Mouse (Mus musculus) heart, embryonic 13.5 days (tissue): ENCODE results near the gene Micall2. TPM values are rescaled to one million over a fixed set of nuclear protein-coding genes. Genes with fewer than 3 reads are reported as not detected.

ENCODE experiments used
- ATAC-seq: fragments of 200-750 bp; cut with Nextera tagmentation; 2 replicates; pipeline ENCODE4 v1.8.0; 2017; ENCODE audit warnings: moderate TSS enrichment; ENCODE audit not compliant: insufficient number of reproducible peaks, low FRiP score, low TSS enrichment; ENCODE audit errors: extremely low read depth
- H3K27ac ChIP-seq: fragments of 300-500 bp; sonication (generic); replicated peaks from 2 replicates; pipeline ENCODE4 v1.5.1; 2015; ENCODE audit warnings: moderate library complexity, mild to moderate bottlenecking, inconsistent platforms
- H3K27me3 ChIP-seq: fragments of 300-500 bp; sonication (generic); replicated peaks from 2 replicates; pipeline ENCODE4 v1.6.1; 2015; ENCODE audit warnings: mild to moderate bottlenecking, inconsistent platforms
- H3K36me3 ChIP-seq: fragments of 300-500 bp; sonication (generic); 2 replicates; pipeline ENCODE4 v1.6.1; 2015; ENCODE audit warnings: mild to moderate bottlenecking, inconsistent platforms
- H3K4me1 ChIP-seq: fragments of 300-500 bp; sonication (generic); 2 replicates; pipeline ENCODE4 v1.6.1; 2015; ENCODE audit warnings: inconsistent platforms
- H3K4me2 ChIP-seq: fragments of 300-500 bp; sonication (generic); 2 replicates; pipeline ENCODE4 v1.6.1; 2015; ENCODE audit warnings: inconsistent platforms, mild to moderate bottlenecking, moderate library complexity
- H3K4me3 ChIP-seq: fragments of 300-500 bp; sonication (generic); 2 replicates; pipeline ENCODE4 v1.5.1; 2015; ENCODE audit warnings: moderate library complexity, mild to moderate bottlenecking, inconsistent platforms
- H3K9ac ChIP-seq: fragments of 300-500 bp; sonication (generic); 2 replicates; pipeline ENCODE4 v1.6.1; 2015; ENCODE audit warnings: inconsistent platforms, mild to moderate bottlenecking, moderate library complexity
- H3K9me3 ChIP-seq: fragments of 300-500 bp; sonication (generic); 2 replicates; pipeline ENCODE4 v1.6.1; 2016; ENCODE audit warnings: inconsistent platforms
- WGBS: fragments of 180-500 bp; shearing (Covaris S2); methylation state at CpG from one replicate; pipeline ENCODE4 v1.1.7; 2015; ENCODE audit warnings: mixed read lengths; 5-methylcytosine and 5-hydroxymethylcytosine counted together
- polyA plus RNA-seq: library from polyadenylated mRNA; unstranded; fragments of >200 nt; fragmentation: Nextera tagmentation; extraction: Ambion mirVana; gene quantifications from 2 replicates; pipeline ENCODE4 v1.2.1, GENCODE M21; 2015

The Micall2 gene
- 1.7 TPM in 2 replicates for polyA plus RNA-seq

DNA sequence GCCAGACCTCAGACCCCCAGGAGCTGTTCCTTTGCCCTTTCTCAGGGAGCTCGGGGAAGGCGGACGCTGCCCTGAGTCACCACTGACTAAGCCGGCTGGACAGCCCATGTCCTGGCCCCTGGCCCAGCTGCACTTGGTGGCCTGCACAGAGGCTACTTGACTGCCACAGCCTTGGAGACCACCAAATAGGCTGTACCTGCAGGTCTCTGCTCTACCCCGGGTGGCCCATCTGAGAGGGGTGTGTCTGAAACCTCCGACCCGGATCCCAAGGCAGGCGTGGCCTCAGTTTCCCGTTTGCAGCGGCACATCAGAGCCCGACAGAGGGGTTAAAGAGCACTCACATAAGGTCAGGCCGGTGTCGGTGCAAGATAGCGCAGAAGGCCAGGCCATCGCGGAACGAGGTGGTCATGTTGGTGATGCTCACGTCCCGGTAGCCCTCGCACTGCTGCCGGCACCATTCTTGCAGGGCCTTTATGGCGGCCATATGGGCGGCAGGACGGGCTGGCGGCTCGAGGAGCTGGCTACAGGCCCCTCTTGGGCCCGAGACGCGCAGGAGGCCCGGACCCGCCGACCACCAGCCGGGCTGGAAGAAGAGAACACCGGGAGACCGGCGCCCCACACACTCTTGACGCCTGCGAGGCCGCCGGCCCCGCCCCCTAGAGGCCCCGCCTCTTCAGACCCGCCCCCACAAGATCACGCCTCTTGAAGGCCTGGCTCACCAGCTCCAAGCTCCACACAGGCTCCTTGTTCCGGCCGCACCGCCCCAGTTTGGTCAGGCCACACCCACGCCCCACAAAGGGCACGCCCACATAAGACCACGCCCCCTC is at the start of gene Micall2:
Gene Micall2, minus strand, starts transcription at position 660 of the 827 bp plus-strand sequence.
- Histone ChIP-seq H3K4me1 (peaks cover 59% of the 10 kb centered on the region), H3K4me3 (peak within 1 kb of the TSS; percentile 57), H3K36me3 (no peaks in the 10 kb centered on the region), H3K27ac (peak within 1 kb of the TSS; percentile 75), H3K9me3 (no peaks in the 10 kb centered on the region), H3K9ac (peak within 1 kb of the TSS; percentile 80), H3K27me3 (peaks cover 14% of the 10 kb centered on the region), H3K4me2 (peak within 1 kb of the TSS; percentile 91)
- WGBS: 4% methylated on average over 50 of the region's 50 CpGs
- peak; percentile 91 for ATAC-seq

DNA sequence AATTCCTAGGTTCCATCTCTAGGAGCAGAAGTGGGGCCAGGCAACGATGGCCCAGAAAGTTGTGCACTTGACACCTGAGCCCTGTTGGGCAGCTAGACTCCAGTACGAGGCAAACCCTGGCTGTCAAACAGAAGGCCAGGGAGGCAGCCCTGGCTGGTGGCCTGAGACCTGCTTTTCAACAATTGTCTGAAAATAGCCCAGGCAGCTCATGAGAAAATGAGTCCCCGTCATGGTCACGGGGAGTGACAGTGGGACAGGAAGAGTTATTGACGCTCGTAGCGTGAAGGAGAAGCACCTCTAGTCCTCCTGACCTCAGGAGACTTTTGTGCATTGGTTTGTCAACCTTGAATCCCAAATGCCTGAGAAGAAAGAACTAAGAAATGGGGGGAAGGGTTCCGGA is 45.3 kb upstream of the Micall2 start:
- Histone ChIP-seq H3K4me3 (no peak overlapping the region), H3K36me3 (no peaks in the 10 kb centered on the region), H3K27ac (no peak overlapping the region), H3K9me3 (no peaks in the 10 kb centered on the region), H3K4me2 (no peak overlapping the region), H3K4me1 (no peaks in the 10 kb centered on the region), H3K27me3 (no peaks in the 10 kb centered on the region), H3K9ac (no peak overlapping the region)
- 60% methylated on average over 8 of the region's 8 CpGs for WGBS
- ATAC-seq: no peak

DNA sequence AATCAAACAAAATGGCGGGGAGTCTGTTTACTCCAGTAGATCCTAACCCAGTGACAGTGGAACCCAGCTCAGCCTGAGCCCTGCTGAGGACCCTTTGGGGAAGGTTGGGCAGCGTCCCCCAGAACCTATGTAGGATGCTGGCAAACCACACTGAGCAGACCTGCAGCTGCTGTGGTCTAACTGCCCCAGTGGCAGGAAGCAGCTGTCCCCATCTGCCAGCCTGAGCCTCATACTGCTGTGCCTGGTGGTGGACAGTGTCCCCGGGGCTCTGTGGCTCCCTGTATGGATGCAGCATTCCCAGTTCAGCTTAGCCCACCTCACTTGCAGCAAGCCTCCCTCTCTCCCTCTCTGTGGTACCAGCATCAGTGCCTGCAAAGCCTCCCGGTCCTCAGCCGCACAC is 40.8 kb upstream of the Micall2 start:
- no peaks in the 10 kb centered on the region for H3K27me3 ChIP-seq
- no peak for ATAC-seq
- peaks cover 11% of the 10 kb centered on the region for H3K4me1 ChIP-seq
- H3K36me3 ChIP-seq: peaks cover 22% of the 10 kb centered on the region
- no peak overlapping the region for H3K4me3 ChIP-seq
- no peaks in the 10 kb centered on the region for H3K9me3 ChIP-seq
- no peak overlapping the region for H3K4me2 ChIP-seq
- H3K27ac ChIP-seq: no peak overlapping the region
- WGBS: 68% methylated on average over 5 of the region's 5 CpGs
- no peak overlapping the region for H3K9ac ChIP-seq

DNA sequence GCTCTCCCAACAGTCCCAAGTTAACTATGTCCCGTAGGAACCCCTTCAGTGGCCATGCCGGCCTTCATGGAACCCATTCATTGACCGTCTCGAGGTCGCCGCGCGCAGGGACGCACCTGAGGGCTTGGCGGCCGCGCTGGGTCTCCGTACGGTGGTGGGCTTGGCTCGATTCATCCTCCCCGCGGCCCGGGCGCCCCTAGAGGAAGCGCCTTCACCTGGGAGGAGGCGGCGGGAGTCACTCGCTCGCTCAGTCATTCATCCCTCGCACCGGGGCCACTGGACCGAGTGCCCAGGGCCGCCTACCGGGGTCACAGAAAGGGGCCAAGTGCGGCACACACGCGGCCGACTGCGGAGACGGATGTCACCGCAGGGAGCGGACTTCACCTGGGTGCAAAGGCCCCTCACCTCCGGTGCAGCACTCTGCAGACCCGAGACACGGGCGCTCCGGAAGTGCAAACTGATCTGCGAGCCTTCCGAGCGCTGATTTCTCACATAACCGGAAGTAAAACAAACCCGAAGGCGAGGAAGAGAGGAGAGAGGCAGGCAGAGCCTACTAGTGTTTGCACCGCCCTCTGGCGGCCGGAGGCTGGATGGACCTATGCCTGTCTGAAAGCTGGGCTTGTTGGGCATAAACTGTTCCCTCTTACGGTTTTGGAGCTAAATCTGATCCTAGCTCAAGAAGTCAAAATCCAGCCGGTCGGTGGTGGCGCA is 39.2 kb upstream of the Micall2 start, which contains the start of gene Ints1:
Gene Ints1, minus strand, starts transcription at position 459 of the 711 bp plus-strand sequence.
- 1% methylated on average over 55 of the region's 55 CpGs for WGBS
- peak within 1 kb of the TSS; percentile 76 for H3K4me3 ChIP-seq
- peak; percentile 71 for ATAC-seq
- H3K4me2 ChIP-seq: peak within 1 kb of the TSS; percentile 95
- H3K9me3 ChIP-seq: no peaks in the 10 kb centered on the region
- peaks cover 38% of the 10 kb centered on the region for H3K36me3 ChIP-seq
- H3K27ac ChIP-seq: no peak within 1 kb of the TSS
- peak within 1 kb of the TSS; percentile 86 for H3K9ac ChIP-seq
- peaks cover 11% of the 10 kb centered on the region for H3K4me1 ChIP-seq
- H3K27me3 ChIP-seq: no peaks in the 10 kb centered on the region

DNA sequence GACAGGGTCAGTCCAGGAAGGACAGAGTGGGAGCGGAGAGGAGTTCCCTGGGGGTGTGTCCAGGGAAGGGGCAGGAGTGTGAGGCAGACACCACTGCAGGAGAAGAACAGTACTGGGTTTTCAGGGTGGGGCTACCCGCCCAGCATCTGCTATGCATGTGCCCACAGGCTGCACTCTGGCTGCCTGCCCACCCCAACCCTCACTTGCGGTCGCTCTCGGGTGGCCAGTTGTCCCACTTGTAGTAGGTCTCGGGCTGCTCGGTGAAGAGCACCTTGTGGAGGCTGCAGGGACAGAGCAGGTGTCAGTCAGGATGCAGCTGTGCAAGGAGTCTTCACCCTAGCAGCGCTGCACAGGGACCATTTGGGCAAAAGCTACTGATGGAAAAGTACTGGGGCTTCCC is 32.1 kb upstream of the Micall2 start:
- H3K9me3 ChIP-seq: no peaks in the 10 kb centered on the region
- H3K36me3 ChIP-seq: peaks cover 100% of the 10 kb centered on the region
- WGBS: 89% methylated on average over 8 of the region's 8 CpGs
- ATAC-seq: no peak
- no peaks in the 10 kb centered on the region for H3K27me3 ChIP-seq
- H3K4me3 ChIP-seq: no peak overlapping the region
- no peak overlapping the region for H3K9ac ChIP-seq
- no peak overlapping the region for H3K4me2 ChIP-seq
- H3K27ac ChIP-seq: no peak overlapping the region
- no peaks in the 10 kb centered on the region for H3K4me1 ChIP-seq

DNA sequence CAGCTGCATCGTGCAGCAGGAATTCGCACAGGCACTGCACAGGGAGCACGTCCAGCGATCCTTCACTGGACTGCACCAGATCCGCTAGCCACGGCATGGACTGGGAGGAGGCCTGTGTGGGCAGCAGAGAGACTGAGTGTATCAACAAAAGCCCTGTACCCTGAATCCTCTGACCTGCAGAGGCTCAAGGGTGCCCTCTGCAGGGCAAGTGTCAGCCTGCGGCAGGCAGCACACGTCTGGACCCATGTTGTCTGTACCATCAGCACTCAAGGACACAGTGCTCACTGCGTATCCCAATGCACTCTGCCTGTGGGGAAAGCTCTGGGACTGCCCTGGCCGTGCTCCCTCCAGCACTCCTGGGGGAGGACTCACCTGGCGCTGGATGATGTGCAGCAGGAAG is 28.2 kb upstream of the Micall2 start:
- no peak for ATAC-seq
- Histone ChIP-seq H3K36me3 (peaks cover 100% of the 10 kb centered on the region), H3K4me1 (no peaks in the 10 kb centered on the region), H3K4me2 (no peak overlapping the region), H3K9ac (no peak overlapping the region), H3K9me3 (no peaks in the 10 kb centered on the region), H3K27me3 (no peaks in the 10 kb centered on the region), H3K27ac (no peak overlapping the region), H3K4me3 (no peak overlapping the region)
- WGBS: 78% methylated on average over 11 of the region's 11 CpGs

DNA sequence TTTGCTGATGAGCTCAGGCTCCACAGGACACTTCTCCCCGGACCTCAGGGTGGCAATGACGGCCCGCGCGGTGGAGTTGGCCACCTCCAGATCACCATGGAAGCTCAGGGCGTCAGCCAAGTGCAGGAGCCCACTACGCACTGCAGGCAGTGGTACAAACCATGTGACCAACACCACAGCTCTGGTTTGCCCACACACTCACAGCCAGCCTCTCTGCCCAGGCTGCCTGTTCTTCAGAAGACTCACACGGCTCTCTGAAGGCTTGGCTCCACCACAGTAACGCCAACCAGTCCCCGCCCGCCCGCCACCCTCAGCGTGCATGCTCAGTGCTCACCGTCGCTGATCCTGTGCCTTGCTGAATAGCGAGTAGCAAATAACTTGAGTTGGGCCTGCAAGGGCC is 22.0 kb upstream of the Micall2 start:
- H3K4me2 ChIP-seq: no peak overlapping the region
- H3K27ac ChIP-seq: no peak overlapping the region
- H3K9me3 ChIP-seq: no peaks in the 10 kb centered on the region
- H3K27me3 ChIP-seq: no peaks in the 10 kb centered on the region
- H3K36me3 ChIP-seq: peaks cover 98% of the 10 kb centered on the region
- H3K9ac ChIP-seq: no peak overlapping the region
- ATAC-seq: no peak
- WGBS: 82% methylated on average over 16 of the region's 16 CpGs
- H3K4me1 ChIP-seq: no peaks in the 10 kb centered on the region
- H3K4me3 ChIP-seq: no peak overlapping the region

DNA sequence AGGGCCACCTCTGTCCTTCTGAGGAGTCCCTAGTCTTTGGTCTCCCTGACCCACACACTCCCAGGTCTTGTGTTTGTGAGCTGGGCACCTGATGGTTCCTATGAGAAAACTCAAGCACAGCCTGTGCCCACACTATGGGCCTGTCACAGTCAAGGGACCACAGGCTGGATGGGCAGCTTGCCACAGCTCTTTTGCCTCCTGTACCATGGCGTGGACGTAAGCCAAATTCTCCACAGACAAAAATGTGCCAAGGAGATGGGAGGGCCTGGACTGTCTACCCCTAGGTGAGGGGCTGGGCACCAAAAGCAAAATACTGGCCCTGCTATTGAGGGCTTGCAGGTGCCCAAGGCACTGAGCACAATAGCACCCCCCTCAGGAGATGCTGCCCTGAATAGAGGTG is 20.4 kb upstream of the Micall2 start:
- H3K9me3 ChIP-seq: no peaks in the 10 kb centered on the region
- no peaks in the 10 kb centered on the region for H3K4me1 ChIP-seq
- peaks cover 98% of the 10 kb centered on the region for H3K36me3 ChIP-seq
- no peak overlapping the region for H3K4me2 ChIP-seq
- ATAC-seq: no peak
- H3K27me3 ChIP-seq: no peaks in the 10 kb centered on the region
- H3K27ac ChIP-seq: no peak overlapping the region
- WGBS: 96% methylated on average over 2 of the region's 2 CpGs
- H3K9ac ChIP-seq: no peak overlapping the region
- H3K4me3 ChIP-seq: no peak overlapping the region

DNA sequence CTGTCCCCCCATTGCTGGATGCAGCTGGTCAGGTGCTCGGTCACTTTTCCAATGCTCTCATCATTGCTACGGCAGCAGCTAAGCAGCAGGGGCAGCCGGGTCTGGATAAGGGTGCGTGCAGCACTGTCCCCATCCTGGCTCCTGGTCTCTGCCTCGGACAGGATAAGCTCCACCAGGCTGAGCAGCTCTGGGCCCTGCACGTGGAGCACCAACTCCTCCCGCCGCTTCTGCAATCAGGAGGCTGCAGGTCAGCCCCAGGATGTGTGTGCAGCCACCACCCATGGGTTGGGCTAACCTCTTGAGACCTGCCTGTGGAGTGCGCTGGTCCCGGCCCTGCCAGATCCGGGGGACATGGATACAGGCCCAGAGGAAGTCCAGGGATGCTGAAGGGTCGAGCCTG is 20.0 kb upstream of the Micall2 start:
- H3K36me3 ChIP-seq: peaks cover 98% of the 10 kb centered on the region
- no peak overlapping the region for H3K27ac ChIP-seq
- no peak overlapping the region for H3K9ac ChIP-seq
- H3K4me3 ChIP-seq: no peak overlapping the region
- H3K4me2 ChIP-seq: no peak overlapping the region
- H3K4me1 ChIP-seq: no peaks in the 10 kb centered on the region
- WGBS: 84% methylated on average over 12 of the region's 12 CpGs
- no peak for ATAC-seq
- no peaks in the 10 kb centered on the region for H3K27me3 ChIP-seq
- H3K9me3 ChIP-seq: no peaks in the 10 kb centered on the region

DNA sequence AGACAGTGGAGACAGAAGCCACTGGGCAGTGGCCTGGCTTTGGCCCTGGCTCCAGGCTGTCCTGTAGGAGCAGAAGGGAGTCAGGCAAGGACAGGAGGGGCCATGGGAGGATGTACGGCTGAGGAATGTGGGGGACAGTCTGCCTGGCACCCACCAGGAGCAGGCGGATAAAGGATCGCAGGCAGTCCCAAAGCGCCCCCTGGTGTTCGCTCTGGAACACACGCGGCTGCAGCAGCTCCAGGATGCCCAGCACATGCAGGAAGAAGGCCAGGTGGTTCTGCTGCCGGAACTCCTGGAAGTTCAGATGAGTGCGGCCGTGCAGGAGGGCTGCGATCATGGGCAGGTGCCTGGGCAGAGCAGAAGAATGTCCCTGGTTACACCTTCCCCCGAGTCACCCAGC is 18.6 kb upstream of the Micall2 start:
- 29% methylated on average over 12 of the region's 12 CpGs for WGBS
- Histone ChIP-seq H3K27me3 (no peaks in the 10 kb centered on the region), H3K9ac (no peak overlapping the region), H3K9me3 (no peaks in the 10 kb centered on the region), H3K27ac (no peak overlapping the region), H3K4me1 (no peaks in the 10 kb centered on the region), H3K36me3 (peaks cover 96% of the 10 kb centered on the region), H3K4me2 (no peak overlapping the region), H3K4me3 (no peak overlapping the region)
- ATAC-seq: no peak

DNA sequence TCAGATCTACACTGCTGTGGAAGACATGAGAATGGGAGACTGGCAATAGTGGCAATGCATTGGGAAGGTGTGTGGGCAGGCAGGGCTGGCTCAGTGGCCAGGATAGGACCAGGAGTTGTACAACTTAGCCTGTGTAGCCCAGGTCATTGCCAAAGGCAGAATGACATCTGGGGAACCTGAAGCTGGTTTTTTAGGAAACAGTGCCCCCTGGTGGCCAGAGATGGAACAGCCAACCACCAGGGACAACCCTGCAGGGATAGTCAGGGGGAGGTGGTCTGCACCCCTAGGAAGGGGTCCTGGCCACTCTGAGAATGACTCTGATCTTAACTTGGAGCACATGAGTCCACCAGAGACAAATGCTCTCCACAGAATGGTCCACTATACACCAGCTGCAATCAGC is 14.4 kb upstream of the Micall2 start:
- Histone ChIP-seq H3K4me1 (no peaks in the 10 kb centered on the region), H3K36me3 (peaks cover 54% of the 10 kb centered on the region), H3K9me3 (no peaks in the 10 kb centered on the region), H3K27ac (no peak overlapping the region), H3K4me3 (no peak overlapping the region), H3K4me2 (no peak overlapping the region), H3K9ac (no peak overlapping the region), H3K27me3 (0 out of 2 replicates have a peak, but pooled peaks cover under 1% of the 10 kb centered on the region)
- ATAC-seq: no peak
